Mouse (Mus musculus) layer of hippocampus, adult 9-10 months (tissue): ENCODE data around the gene St6galnac3.

Experiments
- DNase-seq: peaks from one replicate; pipeline ENCODE4 v3.0.0; 2022; ENCODE audit warnings: low spot score

The St6galnac3 gene

GRCm38 (mm10) chr3:153460173-153460572 lies 264.8 kb downstream of the St6galnac3 start:
- DNase-seq, result no peak

GRCm38 (mm10) chr3:153458593-153458992 lies 266.4 kb downstream of the St6galnac3 start:
- DNase-seq, result no peak

- DNase-seq, result no peak
Observed at GRCm38 (mm10) chr3:153457701-153458100, 267.3 kb downstream of the St6galnac3 start.

GRCm38 (mm10) chr3:153457203-153457602 lies 267.8 kb downstream of the St6galnac3 start:
- DNase-seq, result no peak

GRCm38 (mm10) chr3:153456227-153456626 lies 268.7 kb downstream of the St6galnac3 start:
- no peak for DNase-seq

GRCm38 (mm10) chr3:153453127-153454049 lies 271.6 kb downstream of the St6galnac3 start:
- no peak for DNase-seq

GRCm38 (mm10) chr3:153452299-153452996 lies 272.5 kb downstream of the St6galnac3 start:
- DNase-seq, result no peak

- no peak for DNase-seq
Observed at GRCm38 (mm10) chr3:153441329-153441728, 283.6 kb downstream of the St6galnac3 start.

- no peak for DNase-seq
Observed at GRCm38 (mm10) chr3:153436076-153437021, 288.6 kb downstream of the St6galnac3 start.

- DNase-seq, result no peak
Observed at GRCm38 (mm10) chr3:153433010-153433409, 292.0 kb downstream of the St6galnac3 start.

GRCm38 (mm10) chr3:153432053-153432816 lies 292.7 kb downstream of the St6galnac3 start:
- DNase-seq, result no peak

- no peak for DNase-seq
Observed at GRCm38 (mm10) chr3:153429840-153430239, 295.1 kb downstream of the St6galnac3 start.

GRCm38 (mm10) chr3:153421918-153422290 lies 303.1 kb downstream of the St6galnac3 start:
- no peak for DNase-seq

GRCm38 (mm10) chr3:153421060-153421917 lies 303.7 kb downstream of the St6galnac3 start:
- DNase-seq, result no peak

GRCm38 (mm10) chr3:153419331-153419730 lies 305.6 kb downstream of the St6galnac3 start:
- no peak for DNase-seq

- DNase-seq, result no peak
Observed at GRCm38 (mm10) chr3:153417001-153417400, 308.0 kb downstream of the St6galnac3 start.

GRCm38 (mm10) chr3:153416383-153416782 lies 308.6 kb downstream of the St6galnac3 start:
- no peak for DNase-seq

GRCm38 (mm10) chr3:153414132-153414531 lies 310.8 kb downstream of the St6galnac3 start:
- no peak for DNase-seq

- DNase-seq, result no peak
Observed at GRCm38 (mm10) chr3:153409286-153409685, 315.7 kb downstream of the St6galnac3 start.

GRCm38 (mm10) chr3:153408361-153408760 lies 316.6 kb downstream of the St6galnac3 start:
- no peak for DNase-seq
